Mouse (Mus musculus) gastrocnemius, adult 8-10 months (tissue): Measurements from ENCODE around the gene Gm17174. TPM values are rescaled to one million over a fixed set of nuclear protein-coding genes. Genes with fewer than 3 reads are reported as not detected.
A peak's percentile ranks its signal among the peaks of the same experiment; 100 is the strongest.
"Not testable (repeated sequence)": the region's sequence is repeated elsewhere in the genome, so short reads cannot be mapped to it uniquely, and the experiment has no call there.

Experiments used
- DNase-seq, 2 experiments: peaks; one replicate each; pipeline ENCODE4 v3.0.0; 2022; ENCODE audit warnings: low spot score in 2 of 2
- total RNA-seq, 4 experiments: library from RNA; stranded (reverse); gene quantifications; 2 replicates each; pipeline ENCODE4 v1.2.4; 2022

Gm17174 gene
- total RNA-seq = not detected

- DNase-seq = not testable (repeated sequence)
Observed at GRCm38 (mm10) chr14:51592039-51592438, at the start of gene Gm17174. Gene Gm17174, minus strand, starts transcription at chr14:51592139.

- DNase-seq = not testable (repeated sequence)
Observed at GRCm38 (mm10) chr14:51635566-51635965, 43.6 kb upstream of the Gm17174 start, which contains the start of gene Gm4181. Gene Gm4181, minus strand, starts transcription at chr14:51635666.

GRCm38 (mm10) chr14:51632426-51632825 is 40.5 kb upstream of the Gm17174 start:
- DNase-seq = peak; percentile 22 to 36

GRCm38 (mm10) chr14:51611210-51611609 is 19.3 kb upstream of the Gm17174 start, which contains the start of gene Gm17078:
Gene Gm17078, minus strand, starts transcription at chr14:51611310.
- DNase-seq = no peak

- not testable (repeated sequence) for DNase-seq
Observed at GRCm38 (mm10) chr14:51573963-51574362, 18.0 kb downstream of the Gm17174 start, which contains the start of gene Gm17175. Gene Gm17175, minus strand, starts transcription at chr14:51574063.

GRCm38 (mm10) chr14:51552490-51552889 is 39.4 kb downstream of the Gm17174 start, which contains the start of gene Gm5622:
Gene Gm5622, plus strand, starts transcription at chr14:51552790.
- no peak for DNase-seq

Other genes with a start within 250 kb of the Gm17174 start
- gene Gm7247, start 230.4 kb downstream of the Gm17174 start, total RNA-seq = not detected
- not detected for gene Vmn2r88, start 181.3 kb downstream of the Gm17174 start, total RNA-seq
- gene Vmn2r89, start 140.3 kb downstream of the Gm17174 start, total RNA-seq = not detected
- not detected for gene Gm5622, start 39.3 kb downstream of the Gm17174 start, total RNA-seq
- gene Gm17175, start 18.1 kb downstream of the Gm17174 start, total RNA-seq = not detected
- gene Gm17078, start 19.2 kb upstream of the Gm17174 start, total RNA-seq = not detected
- gene Gm4181, start 43.5 kb upstream of the Gm17174 start, total RNA-seq = not detected
- gene Gm17079, start 103.3 kb upstream of the Gm17174 start, total RNA-seq = not detected
- not detected for gene Gm5800, start 125.0 kb upstream of the Gm17174 start, total RNA-seq
- not detected for gene Ang4, start 181.5 kb upstream of the Gm17174 start, total RNA-seq
- gene AY358078, start 207.9 kb upstream of the Gm17174 start, total RNA-seq = not detected